Mouse (Mus musculus) C3H10T1/2 (cell line): ENCODE measurements around the gene Plau. TPM values are rescaled to one million over a fixed set of nuclear protein-coding genes. Genes with fewer than 3 reads are reported as not detected.

Experiments used
- polyA plus RNA-seq, 2 experiments: library from polyadenylated mRNA; unstranded; fragments of >200 nt; fragmentation: generic; extraction: Trizol; gene quantifications; one replicate each; pipeline ENCODE4 v1.2.1; 2012; ENCODE audit warnings: missing spikeins in 2 of 2

The Plau gene
- 10 to 100 TPM in 1 of 2 experiments, 1 to 10 TPM in 1; 1.1 to 15.2 TPM for polyA plus RNA-seq

DNA sequence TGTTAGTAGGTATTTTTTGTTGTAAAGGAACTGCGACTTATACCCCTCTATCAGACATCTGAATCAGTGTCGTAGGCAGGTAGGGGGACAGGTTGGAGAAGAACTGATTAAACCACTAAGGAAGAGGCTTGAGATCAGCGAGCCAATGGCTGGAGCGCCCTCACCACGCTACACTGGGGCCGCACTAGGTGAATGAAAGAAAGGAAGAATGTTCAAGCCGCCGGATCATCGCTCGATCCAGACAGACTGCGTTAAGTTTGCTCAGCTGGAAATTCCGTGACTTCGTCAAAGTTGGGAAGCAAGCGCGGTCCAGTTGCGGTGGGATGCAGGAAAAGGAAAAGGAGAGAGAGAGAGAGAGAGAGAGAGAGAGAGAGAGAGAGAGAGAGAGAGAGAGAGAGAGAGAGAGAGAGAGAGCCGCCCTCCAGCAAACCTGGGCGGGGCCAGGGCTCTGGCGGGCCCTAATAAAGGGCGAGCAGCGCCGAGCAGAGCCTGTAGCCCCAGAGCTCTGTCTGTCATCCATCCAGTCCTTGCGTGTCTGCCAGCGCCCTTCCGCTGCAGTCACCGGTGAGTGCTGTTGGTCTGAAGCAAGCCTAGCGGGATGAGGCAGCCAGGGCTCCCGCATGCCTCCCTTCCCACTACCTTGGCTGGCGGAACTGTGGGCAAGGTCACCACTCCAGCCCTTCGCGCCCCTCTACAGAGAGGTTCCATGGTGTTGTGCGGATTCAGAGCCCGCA, at the start of gene Plau:
Gene Plau (plus strand): TSS at position 490 of the 734 bp plus-strand sequence.

DNA sequence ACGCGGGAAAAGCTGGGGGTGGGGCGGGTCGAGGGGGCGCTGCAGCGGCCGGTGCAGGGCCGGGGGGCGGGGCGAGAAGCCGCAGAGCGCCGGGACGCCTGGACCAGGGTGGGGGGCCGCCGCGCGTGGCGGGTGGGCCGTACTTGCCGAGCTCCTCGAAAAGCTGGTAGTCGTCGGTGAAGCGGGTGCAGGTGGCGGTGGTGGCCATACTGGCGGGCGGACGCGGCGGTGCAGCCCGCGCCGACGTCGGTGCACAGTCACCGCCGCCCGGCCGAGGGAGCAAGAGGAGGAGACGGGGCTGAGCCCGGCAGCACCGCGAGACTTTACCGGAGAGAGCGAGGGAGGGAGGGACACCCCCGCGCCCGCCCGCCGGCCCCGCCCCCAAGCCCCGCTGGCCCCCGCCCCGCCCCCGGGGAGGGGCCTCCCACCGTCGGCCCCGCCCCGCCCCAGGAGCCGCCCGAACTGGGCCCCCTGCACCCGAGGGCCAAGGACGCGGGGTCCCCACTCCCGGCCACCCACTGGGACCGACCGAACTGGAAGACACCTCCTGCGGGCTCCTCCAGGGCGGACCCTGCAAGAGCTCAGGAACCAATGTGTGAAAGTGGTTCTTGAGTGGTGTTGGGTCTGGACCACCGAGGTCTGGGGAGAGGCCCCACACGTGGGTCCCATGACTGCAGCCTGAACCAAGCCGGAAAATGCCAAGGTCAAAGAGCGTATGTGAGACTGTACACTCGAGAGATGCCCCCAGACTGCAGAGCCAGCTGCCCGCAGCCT, 42.5 kb upstream of the Plau start, which contains the start of gene Camk2g:
Gene Camk2g (minus strand): TSS at position 331 of the 774 bp plus-strand sequence.

Other genes starting within 250 kb of the Plau start
- gene Usp54, start 195.6 kb upstream of the Plau start, polyA plus RNA-seq, result 1 to 10 TPM in 1 of 2 experiments, under 1 TPM in 1; 0.39 to 4.7 TPM
- gene Myoz1, start 180.1 kb upstream of the Plau start, polyA plus RNA-seq, result under 1 TPM; 0.07 to 0.22 TPM
- under 1 TPM; 0.05 to 0.26 TPM for gene Synpo2l, start 168.3 kb upstream of the Plau start, polyA plus RNA-seq
- gene Sec24c, start 162.4 kb upstream of the Plau start, polyA plus RNA-seq, result 10 to 100 TPM; 12.6 to 57.0 TPM
- 1 to 10 TPM; 1.3 to 5.5 TPM for gene Fut11, start 141.7 kb upstream of the Plau start, polyA plus RNA-seq
- 100 to 1,000 TPM in 1 of 2 experiments, 10 to 100 TPM in 1; 95.4 to 107 TPM for gene Chchd1, start 133.7 kb upstream of the Plau start, polyA plus RNA-seq
- gene Zswim8, start 129.1 kb upstream of the Plau start, polyA plus RNA-seq, result 10 to 100 TPM; 45.1 to 90.8 TPM
- 10 to 100 TPM; 12.6 to 24.0 TPM for gene Ndst2, start 102.1 kb upstream of the Plau start, polyA plus RNA-seq
- 10 to 100 TPM in 1 of 2 experiments, 1 to 10 TPM in 1; 8.7 to 52.0 TPM for gene Camk2g, start 42.6 kb upstream of the Plau start, polyA plus RNA-seq
- 10 to 100 TPM in 1 of 2 experiments, 1 to 10 TPM in 1; 3.7 to 84.4 TPM for gene Vcl, start 92.7 kb downstream of the Plau start, polyA plus RNA-seq
- gene Ap3m1, start 215.8 kb downstream of the Plau start, polyA plus RNA-seq, result 1 to 10 TPM; 2.8 to 6.7 TPM
- gene Adk, start 215.9 kb downstream of the Plau start, polyA plus RNA-seq, result 100 to 1,000 TPM in 1 of 2 experiments, 10 to 100 TPM in 1; 29.8 to 132 TPM